Mouse (Mus musculus) spleen, adult 2 months (tissue): ENCODE data around the gene 1700025G04Rik.

Experiments
- CTCF ChIP-seq: fragments of 200-500 bp; IDR thresholded peaks from 2 replicates; pipeline ENCODE4 v1.5.1; 2011; ENCODE audit warnings: mild to moderate bottlenecking, inconsistent platforms; ENCODE audit not compliant: insufficient read depth, insufficient read length, insufficient replicate concordance; ENCODE audit errors: extremely low read depth
- POLR2A ChIP-seq: fragments of 200-500 bp; IDR thresholded peaks from 2 replicates; pipeline ENCODE4 v1.6.1; 2011; ENCODE audit warnings: low read depth, low read length, inconsistent platforms

- TF ChIP-seq CTCF (no peak), POLR2A (no peak)
Measured at GRCm38 (mm10) chr1:151861334-151861995, 228.5 kb downstream of the 1700025G04Rik start.
